Mouse (Mus musculus): ENCODE data around the gene Rap1gap.

DNA sequence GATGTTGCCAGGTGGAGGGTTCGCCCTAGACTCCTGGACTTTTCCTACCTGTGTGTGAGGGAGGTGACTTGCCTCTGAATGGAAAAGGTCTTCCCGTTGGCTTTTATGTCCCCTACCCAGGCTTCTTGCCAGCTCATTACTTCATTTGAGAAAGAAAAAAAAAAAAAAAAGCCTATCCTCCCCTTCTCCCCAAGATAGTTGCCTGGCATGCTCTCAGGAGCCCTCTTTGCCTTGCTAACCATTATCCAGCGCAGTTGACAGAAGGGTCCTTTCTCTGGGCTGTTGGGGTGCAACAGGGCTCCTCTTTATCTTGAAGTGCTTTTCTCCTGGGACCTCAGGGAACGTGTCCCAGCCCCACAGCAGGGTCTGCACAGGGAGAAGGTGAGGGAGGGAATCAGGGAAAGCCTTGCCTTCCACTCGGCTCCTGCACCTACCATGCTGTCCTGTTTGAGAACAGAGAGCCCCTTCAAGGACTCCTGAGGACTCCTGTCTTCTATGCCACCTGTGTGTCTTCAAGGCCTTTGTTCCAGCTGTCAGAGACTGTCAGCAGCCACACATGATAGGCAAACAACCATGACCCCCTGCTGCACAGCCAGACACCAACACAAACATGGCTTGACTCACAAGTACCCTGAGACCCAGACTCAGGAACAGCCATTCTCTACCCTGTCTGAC lies 1.9 kb downstream of the Rap1gap start:
- TF ChIP-seq CTCF (IDR thresholded peaks at IDR 0.05; ENCODE audit: borderline replicate concordance, insufficient read depth, low read depth, low read length) (no peak), POLR2A (IDR thresholded peaks at IDR 0.05; ENCODE audit: borderline replicate concordance, insufficient read depth, low read length) (no peak)

Measured in cerebellum, adult 2 months (tissue).